Mouse (Mus musculus): ENCODE results near the gene Gm17087.

DNA sequence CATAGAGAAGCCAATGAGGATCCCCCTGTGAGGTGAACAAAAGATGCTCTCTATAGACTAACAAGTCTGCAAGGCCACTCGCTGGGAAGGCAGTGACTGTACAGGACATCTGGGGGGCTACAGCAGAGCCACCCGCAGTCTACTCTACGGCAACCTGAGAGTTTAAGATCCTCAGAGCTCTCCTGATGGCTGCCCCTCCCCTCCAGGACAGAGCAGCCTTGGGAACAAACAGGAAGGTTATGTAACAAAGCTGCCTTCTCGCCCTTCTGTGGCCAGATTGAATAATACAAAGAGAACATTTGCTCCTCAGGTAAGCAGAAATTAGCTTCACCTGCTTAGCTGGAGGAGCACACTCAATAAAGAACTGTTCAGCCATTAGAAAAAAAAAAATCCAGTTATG is 34.1 kb downstream of the Gm17087 start:
- TF ChIP-seq POLR2A (IDR thresholded peaks at IDR 0.05; ENCODE audit: insufficient read length, low read depth) (no peak), POLR2AphosphoS2 (IDR thresholded peaks at IDR 0.05; ENCODE audit: insufficient read length, low read depth) (no peak), E2F4 (IDR thresholded peaks at IDR 0.05; ENCODE audit: insufficient read depth) (no peak), TCF12 (IDR thresholded peaks at IDR 0.05; ENCODE audit: insufficient read depth, poor library complexity, severe bottlenecking) (no peak), MAX (IDR thresholded peaks at IDR 0.05; ENCODE audit: low read depth) (no peak), REST (IDR thresholded peaks at IDR 0.05; ENCODE audit: insufficient read depth, insufficient read length) (no peak), USF1 (IDR thresholded peaks at IDR 0.05; ENCODE audit: low read depth) (no peak), CEBPB (IDR thresholded peaks at IDR 0.05; ENCODE audit: insufficient read depth, poor library complexity, severe bottlenecking) (no peak), MYOG (IDR thresholded peaks at IDR 0.05; ENCODE audit: control insufficient read depth in 1 of 3, insufficient read depth in 1 of 3, insufficient read length in 2 of 3, low read depth in 2 of 3) (no peak), TCF3 (IDR thresholded peaks at IDR 0.05; ENCODE audit: insufficient read length, low read depth) (no peak), SRF (IDR thresholded peaks at IDR 0.05; ENCODE audit: control insufficient read depth, insufficient read length, low read depth) (no peak)
